Mouse (Mus musculus) ovary, adult 18-20 months (tissue): ENCODE measurements around the gene Sphk2.
"Not testable (repeated sequence)": the region's sequence is repeated elsewhere in the genome, so short reads cannot be mapped to it uniquely, and the experiment has no call there.

Experiments
- DNase-seq: peaks from one replicate; pipeline ENCODE4 v3.0.0; 2022; ENCODE audit warnings: low spot score, mixed read lengths

Gene Sphk2

GRCm38 (mm10) chr7:45693921-45694591 is 23.7 kb downstream of the Sphk2 start, which contains the start of gene Sec1:
Gene Sec1 (minus strand): TSS chr7:45694402.
- DNase-seq: no peak

- DNase-seq: no peak
Observed at GRCm38 (mm10) chr7:45692364-45692763, 25.4 kb downstream of the Sphk2 start.

- DNase-seq: no peak
Observed at GRCm38 (mm10) chr7:45689800-45690199, 28.0 kb downstream of the Sphk2 start.

- no peak for DNase-seq
Observed at GRCm38 (mm10) chr7:45689099-45689498, 28.7 kb downstream of the Sphk2 start.

GRCm38 (mm10) chr7:45686841-45687240 is 31.0 kb downstream of the Sphk2 start:
- DNase-seq: no peak

GRCm38 (mm10) chr7:45685811-45686210 is 32.0 kb downstream of the Sphk2 start:
- no peak for DNase-seq

- no peak for DNase-seq
Observed at GRCm38 (mm10) chr7:45683396-45684050, 34.3 kb downstream of the Sphk2 start, which contains the start of gene Ntn5. Gene Ntn5 (plus strand): TSS chr7:45684022.

GRCm38 (mm10) chr7:45682144-45683126 is 35.4 kb downstream of the Sphk2 start:
- DNase-seq: peak; percentile 72

GRCm38 (mm10) chr7:45681046-45681736 is 36.6 kb downstream of the Sphk2 start:
- no peak for DNase-seq

- DNase-seq: no peak
Observed at GRCm38 (mm10) chr7:45679966-45680621, 37.7 kb downstream of the Sphk2 start.

- no peak for DNase-seq
Observed at GRCm38 (mm10) chr7:45678513-45678912, 39.3 kb downstream of the Sphk2 start.

GRCm38 (mm10) chr7:45677627-45678295 is 40.0 kb downstream of the Sphk2 start:
- DNase-seq: no peak

- DNase-seq: no peak
Observed at GRCm38 (mm10) chr7:45668921-45669320, 48.9 kb downstream of the Sphk2 start.

GRCm38 (mm10) chr7:45667761-45668160 is 50.0 kb downstream of the Sphk2 start:
- DNase-seq: no peak

GRCm38 (mm10) chr7:45666161-45666560 is 51.6 kb downstream of the Sphk2 start, which contains the start of gene Fut2:
Gene Fut2 (minus strand): TSS chr7:45666394.
- DNase-seq: no peak

- no peak for DNase-seq
Observed at GRCm38 (mm10) chr7:45665303-45666138, 52.3 kb downstream of the Sphk2 start.

GRCm38 (mm10) chr7:45661702-45662101 is 56.1 kb downstream of the Sphk2 start:
- DNase-seq: not testable (repeated sequence)

- DNase-seq: no peak
Observed at GRCm38 (mm10) chr7:45660746-45661478, 56.9 kb downstream of the Sphk2 start.
